Mouse (Mus musculus) neural tube, embryonic 14.5 days (tissue): ENCODE data around the gene Lrrc7. TPM values are rescaled to one million over a fixed set of nuclear protein-coding genes. Genes with fewer than 3 reads are reported as not detected.
"Not testable (repeated sequence)": the region's sequence is repeated elsewhere in the genome, so short reads cannot be mapped to it uniquely, and the experiment has no call there.

Source experiments
- ATAC-seq: fragments of 200-750 bp; cut with Nextera tagmentation; 2 replicates; pipeline ENCODE4 v1.8.0; 2017; ENCODE audit warnings: low read depth, mild to moderate bottlenecking, moderate TSS enrichment, moderate library complexity
- H3K27ac ChIP-seq: fragments of 300-500 bp; sonication (generic); 2 replicates; pipeline ENCODE4 v1.5.1; 2014; ENCODE audit warnings: low read depth, mild to moderate bottlenecking, control low read depth, low read length, moderate library complexity, mixed read lengths
- H3K27me3 ChIP-seq: fragments of 300-500 bp; sonication (generic); 2 replicates; pipeline ENCODE4 v1.6.1; 2014; ENCODE audit warnings: low read length; ENCODE audit not compliant: control insufficient read depth, insufficient read depth
- H3K36me3 ChIP-seq: fragments of 300-500 bp; sonication (generic); 2 replicates; pipeline ENCODE4 v1.6.1; 2014; ENCODE audit warnings: low read length, mixed read lengths; ENCODE audit not compliant: control insufficient read depth, insufficient read depth
- H3K4me1 ChIP-seq: fragments of 300-500 bp; sonication (generic); 2 replicates; pipeline ENCODE4 v1.6.1; 2014; ENCODE audit warnings: low read length; ENCODE audit not compliant: control insufficient read depth, insufficient read depth
- H3K4me2 ChIP-seq: fragments of 300-500 bp; sonication (generic); 2 replicates; pipeline ENCODE4 v1.6.1; 2014; ENCODE audit warnings: mild to moderate bottlenecking, low read depth, low read length, control low read depth
- H3K4me3 ChIP-seq: fragments of 300-500 bp; sonication (generic); 2 replicates; pipeline ENCODE4 v1.5.1; 2014; ENCODE audit warnings: low read depth, low read length, control low read depth, mixed read lengths
- H3K9ac ChIP-seq: fragments of 300-500 bp; sonication (generic); replicated peaks from 2 replicates; pipeline ENCODE4 v1.6.1; 2014; ENCODE audit warnings: low read depth, mild to moderate bottlenecking, control low read depth, low read length, mixed read lengths
- H3K9me3 ChIP-seq: fragments of 300-500 bp; sonication (generic); 2 replicates; pipeline ENCODE4 v1.6.1; 2016; ENCODE audit warnings: low read length; ENCODE audit not compliant: control insufficient read depth
- WGBS: fragments of 180-500 bp; shearing (Covaris S2); extraction: QIAGEN DNeasy Blood & Tissue Kit; methylation state at CpG from one replicate; pipeline ENCODE4 v1.1.7; 2014; 5-methylcytosine and 5-hydroxymethylcytosine counted together
- polyA plus RNA-seq: library from polyadenylated mRNA; unstranded; fragments of >200 nt; fragmentation: Nextera tagmentation; extraction: Ambion mirVana; gene quantifications from 2 replicates; pipeline ENCODE4 v1.2.1, GENCODE M21; 2014

The Lrrc7 gene
- polyA plus RNA-seq, 1 experiment from 2014 or later = 22.5 TPM

DNA sequence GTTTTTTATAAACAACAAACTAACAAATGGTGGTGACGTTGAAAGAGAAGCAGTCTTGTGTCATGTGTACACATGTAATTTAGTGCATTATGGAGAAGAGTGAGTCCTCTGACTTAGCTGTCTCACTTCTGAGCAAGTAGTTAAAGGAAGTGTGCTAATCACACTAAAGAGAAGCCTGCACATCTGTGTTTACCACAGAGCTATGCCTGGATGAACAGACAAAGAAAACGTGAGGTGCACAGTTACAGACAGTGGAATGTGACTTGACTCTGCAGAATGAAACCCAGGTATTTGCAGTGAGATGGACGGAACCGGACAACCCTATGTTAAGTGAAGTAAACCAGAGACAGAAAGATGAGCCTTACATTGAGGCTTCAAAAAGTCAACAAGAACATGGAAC, 430.3 kb downstream of the Lrrc7 start:
- WGBS = 82% methylated on average over 4 of the region's 4 CpGs
- Histone ChIP-seq H3K4me2 (no peak overlapping the region), H3K27ac (no peak overlapping the region), H3K36me3 (peaks cover 3% of the 10 kb centered on the region; the same call in 1 of the 2 replicates), H3K27me3 (no peaks in the 10 kb centered on the region), H3K4me1 (no peaks in the 10 kb centered on the region), H3K9ac (no peak overlapping the region), H3K4me3 (no peak overlapping the region), H3K9me3 (no peaks in the 10 kb centered on the region)
- ATAC-seq = no peak

DNA sequence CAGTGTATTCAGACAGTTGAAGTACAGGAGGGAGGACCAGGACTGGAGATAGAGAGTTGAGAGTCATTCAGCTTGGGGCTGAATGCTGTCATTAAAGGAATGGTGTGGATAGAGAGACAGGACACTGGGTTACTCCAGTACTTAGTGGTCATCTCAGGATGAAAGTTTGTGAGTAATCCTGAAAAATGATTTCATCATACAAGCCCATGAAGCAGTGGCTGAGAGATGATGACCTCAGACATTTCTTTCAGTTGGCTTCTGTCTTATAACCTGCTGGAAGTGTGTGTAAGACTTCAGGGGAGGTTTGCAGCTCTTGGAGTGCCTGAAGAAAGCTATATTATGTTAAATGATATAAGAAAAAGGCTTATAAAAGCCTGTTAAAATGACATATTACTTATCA, 430.8 kb downstream of the Lrrc7 start:
- Histone ChIP-seq H3K27ac (no peak overlapping the region), H3K4me1 (no peaks in the 10 kb centered on the region), H3K4me2 (no peak overlapping the region), H3K9me3 (no peaks in the 10 kb centered on the region), H3K4me3 (no peak overlapping the region), H3K36me3 (peaks cover 4% of the 10 kb centered on the region; the same call in 1 of the 2 replicates), H3K27me3 (no peaks in the 10 kb centered on the region), H3K9ac (no peak overlapping the region)
- no peak for ATAC-seq

DNA sequence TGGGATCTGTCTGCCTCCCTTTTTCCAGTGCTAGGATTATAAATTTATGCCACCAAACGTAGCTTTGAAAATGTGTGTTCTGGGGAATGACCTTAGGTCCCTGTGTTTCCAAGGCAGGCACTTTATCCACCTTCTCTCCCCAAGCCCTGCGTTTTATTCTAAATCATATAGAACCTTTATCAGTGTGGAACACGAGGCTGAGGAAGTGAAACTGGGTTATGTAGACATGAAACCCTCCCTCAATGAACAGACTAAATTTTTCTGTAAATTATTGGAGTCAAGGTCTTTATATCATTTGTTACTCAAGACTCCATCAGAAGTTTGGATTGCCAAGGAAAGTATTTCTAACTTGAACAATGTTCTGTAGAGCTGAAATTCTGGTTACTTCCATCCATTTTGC, 439.1 kb downstream of the Lrrc7 start:
- Histone ChIP-seq H3K4me2 (no peak overlapping the region), H3K27me3 (no peaks in the 10 kb centered on the region), H3K27ac (no peak overlapping the region), H3K36me3 (0 out of 2 replicates have a peak, but pooled peaks cover 3% of the 10 kb centered on the region), H3K4me1 (no peaks in the 10 kb centered on the region), H3K9me3 (no peaks in the 10 kb centered on the region), H3K4me3 (no peak overlapping the region), H3K9ac (no peak overlapping the region)
- WGBS = 68% methylated on average over 3 of the region's 3 CpGs
- no peak for ATAC-seq

DNA sequence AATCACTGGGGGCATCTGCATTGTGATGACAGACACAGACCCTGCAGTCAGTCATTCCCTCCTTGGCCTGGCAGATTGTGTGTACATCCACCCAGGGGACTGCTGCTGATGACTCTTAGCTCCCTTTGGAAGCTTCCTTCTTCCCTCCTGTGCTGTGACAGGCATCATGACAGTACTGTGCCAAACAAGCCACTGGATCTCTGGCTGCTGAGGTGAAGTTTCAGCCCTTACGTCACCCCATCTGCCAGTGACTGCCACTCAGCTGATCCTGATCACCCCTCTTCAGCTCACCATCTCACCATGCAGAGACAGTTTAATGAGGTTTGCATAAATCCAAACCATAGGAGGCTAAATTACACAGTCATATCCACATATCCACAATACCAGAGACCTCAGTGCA, 456.8 kb downstream of the Lrrc7 start:
- 67% methylated on average over 1 of the region's 1 CpGs for WGBS
- H3K9me3 ChIP-seq = no peaks in the 10 kb centered on the region
- no peak overlapping the region for H3K27ac ChIP-seq
- no peaks in the 10 kb centered on the region for H3K4me1 ChIP-seq
- ATAC-seq = no peak
- H3K4me2 ChIP-seq = no peak overlapping the region
- no peak overlapping the region for H3K4me3 ChIP-seq
- no peaks in the 10 kb centered on the region for H3K36me3 ChIP-seq
- H3K27me3 ChIP-seq = no peaks in the 10 kb centered on the region
- no peak overlapping the region for H3K9ac ChIP-seq

DNA sequence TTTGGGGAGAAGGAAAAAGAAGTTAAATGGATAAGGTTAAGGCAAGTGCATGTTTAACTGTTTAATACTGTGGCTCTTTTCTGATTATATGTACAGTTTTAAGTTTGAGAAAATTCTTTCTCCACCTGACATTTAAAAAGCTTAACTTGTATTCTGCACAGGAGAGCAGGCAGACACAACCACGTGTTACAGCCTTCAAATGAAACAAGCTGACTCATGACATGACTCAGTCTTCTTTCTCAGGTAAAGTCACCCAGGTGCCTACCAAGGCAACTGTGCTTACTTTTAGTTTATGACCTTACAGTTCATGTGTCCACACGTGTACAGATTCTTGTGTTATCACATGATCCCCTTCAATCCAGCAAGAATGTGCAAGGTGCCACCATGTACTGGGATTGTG, 458.6 kb downstream of the Lrrc7 start:
- Histone ChIP-seq H3K36me3 (no peaks in the 10 kb centered on the region), H3K9me3 (no peaks in the 10 kb centered on the region), H3K4me3 (no peak overlapping the region), H3K4me1 (no peaks in the 10 kb centered on the region), H3K27me3 (no peaks in the 10 kb centered on the region), H3K4me2 (no peak overlapping the region), H3K9ac (no peak overlapping the region), H3K27ac (no peak overlapping the region)
- 77% methylated on average over 2 of the region's 2 CpGs for WGBS
- no peak for ATAC-seq

DNA sequence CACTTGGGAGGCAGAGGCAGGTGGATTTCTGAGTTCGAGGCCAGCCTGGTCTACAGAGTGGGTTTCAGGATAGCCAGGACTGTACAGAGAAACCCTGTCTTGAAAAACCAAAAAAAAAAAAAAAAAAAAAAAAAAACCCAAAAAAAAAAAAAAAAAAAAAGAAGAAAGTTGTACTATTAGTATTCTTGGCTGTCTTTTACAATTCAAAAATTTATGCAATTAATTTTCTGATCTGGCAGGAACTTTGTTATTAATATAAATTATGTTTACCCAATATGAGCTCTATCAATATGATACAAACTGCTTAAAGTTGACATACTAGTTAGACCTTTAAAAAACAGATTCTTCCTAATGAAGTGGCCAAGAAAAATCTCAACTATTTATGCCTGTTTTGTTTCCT, 459.5 kb downstream of the Lrrc7 start:
- not testable (repeated sequence) for H3K27me3 ChIP-seq, H3K4me3 ChIP-seq, H3K9me3 ChIP-seq, H3K9ac ChIP-seq, H3K4me1 ChIP-seq, H3K36me3 ChIP-seq, ATAC-seq, H3K4me2 ChIP-seq, H3K27ac ChIP-seq
- 73% methylated on average over 1 of the region's 1 CpGs for WGBS

DNA sequence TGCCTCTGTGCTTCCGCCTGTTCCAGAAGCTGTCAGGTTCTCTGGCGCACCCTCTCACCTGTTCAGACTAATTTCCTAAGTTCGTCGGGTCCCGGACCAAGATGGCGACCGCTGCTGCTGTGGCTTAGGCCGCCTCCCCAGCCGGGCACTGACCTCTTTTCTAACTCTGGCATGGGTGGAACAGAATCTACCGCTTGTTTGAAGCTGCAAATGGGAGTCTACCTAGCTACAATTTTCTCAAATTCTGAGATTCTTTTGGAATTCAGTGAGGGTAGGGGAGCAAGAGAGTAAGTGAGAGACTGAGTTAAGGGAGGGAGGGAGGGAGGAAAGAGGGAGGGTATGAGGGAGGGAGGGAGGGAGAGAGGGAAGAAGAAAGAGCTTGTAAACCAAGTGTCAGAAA, 460.0 kb downstream of the Lrrc7 start:
- H3K9me3 ChIP-seq, H3K36me3 ChIP-seq, H3K4me2 ChIP-seq, H3K9ac ChIP-seq, H3K4me1 ChIP-seq, H3K4me3 ChIP-seq, H3K27me3 ChIP-seq, ATAC-seq, H3K27ac ChIP-seq: not testable (repeated sequence)
- 95% methylated on average over 8 of the region's 10 CpGs for WGBS

DNA sequence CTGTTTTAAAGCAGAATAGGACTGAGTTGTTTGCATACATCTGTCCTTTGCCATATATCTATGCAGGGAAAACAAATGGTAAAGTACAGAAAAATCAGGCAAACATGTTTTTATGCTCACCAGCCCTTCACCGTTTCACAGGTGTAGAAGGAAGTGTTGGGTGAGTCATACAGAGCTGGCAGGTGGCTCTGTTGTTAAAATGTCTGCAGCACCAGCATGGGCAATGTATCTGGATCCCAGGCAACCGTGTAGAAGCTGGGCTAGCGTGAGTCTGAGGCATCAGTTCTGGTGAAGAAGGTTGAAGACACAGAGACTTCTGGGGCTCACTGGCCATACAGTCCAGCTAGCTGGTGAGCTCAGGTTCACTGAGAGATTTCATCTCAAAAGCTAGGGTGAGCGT, 468.1 kb downstream of the Lrrc7 start:
- H3K27me3 ChIP-seq = no peaks in the 10 kb centered on the region
- H3K9me3 ChIP-seq = no peaks in the 10 kb centered on the region
- no peaks in the 10 kb centered on the region for H3K4me1 ChIP-seq
- no peak overlapping the region for H3K4me2 ChIP-seq
- WGBS = 86% methylated on average over 4 of the region's 4 CpGs
- H3K4me3 ChIP-seq = no peak overlapping the region
- H3K27ac ChIP-seq = no peak overlapping the region
- no peak for ATAC-seq
- H3K9ac ChIP-seq = no peak overlapping the region
- no peaks in the 10 kb centered on the region for H3K36me3 ChIP-seq

DNA sequence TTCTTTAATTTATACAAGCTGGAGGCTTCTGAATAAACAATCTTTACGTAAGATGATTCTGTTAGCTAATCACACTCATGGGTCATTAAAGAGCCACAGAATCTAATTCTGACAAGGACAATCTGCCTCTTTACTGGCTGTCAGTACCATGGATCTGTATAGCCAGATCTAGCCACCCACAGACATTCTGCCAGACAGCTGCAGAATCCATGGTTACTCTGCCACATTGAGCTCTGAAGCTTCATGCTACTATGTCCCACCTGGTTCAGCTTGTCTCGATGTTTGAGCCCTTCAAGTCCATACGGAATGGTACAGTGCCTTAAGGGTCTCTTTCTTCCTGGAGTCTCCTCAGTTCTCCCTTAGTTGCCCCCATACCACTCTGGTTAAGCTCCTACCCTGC, 470.4 kb downstream of the Lrrc7 start:
- Histone ChIP-seq H3K4me1 (no peaks in the 10 kb centered on the region), H3K4me2 (no peak overlapping the region), H3K27ac (no peak overlapping the region), H3K27me3 (no peaks in the 10 kb centered on the region), H3K9me3 (no peaks in the 10 kb centered on the region), H3K36me3 (no peaks in the 10 kb centered on the region), H3K9ac (no peak overlapping the region), H3K4me3 (no peak overlapping the region)
- 84% methylated on average over 3 of the region's 3 CpGs for WGBS
- no peak for ATAC-seq

DNA sequence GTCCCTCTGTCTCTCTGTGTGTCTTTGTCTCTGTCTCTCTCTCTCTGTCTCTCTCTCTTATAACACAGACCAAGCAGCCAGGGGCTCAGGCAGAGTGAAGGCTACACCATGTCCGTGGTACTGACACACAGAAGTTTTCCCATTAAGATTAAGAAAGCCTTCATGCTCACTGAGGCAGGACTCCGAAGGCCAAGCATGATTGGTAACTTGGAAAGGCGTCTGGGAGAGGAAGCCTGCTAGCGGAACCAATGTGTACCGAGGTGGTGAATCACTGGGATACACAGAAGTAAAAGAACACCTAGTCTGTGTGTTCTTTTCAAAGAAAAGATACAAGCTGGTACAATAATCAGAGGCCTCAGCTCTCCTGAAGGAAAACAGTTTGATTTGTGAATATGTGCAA, 484.2 kb downstream of the Lrrc7 start:
- Histone ChIP-seq H3K9me3 (no peaks in the 10 kb centered on the region), H3K27ac (no peak overlapping the region), H3K4me1 (no peaks in the 10 kb centered on the region), H3K36me3 (no peaks in the 10 kb centered on the region), H3K4me2 (no peak overlapping the region), H3K4me3 (no peak overlapping the region), H3K27me3 (no peaks in the 10 kb centered on the region), H3K9ac (no peak overlapping the region)
- ATAC-seq = no peak
- 73% methylated on average over 5 of the region's 5 CpGs for WGBS
